Mouse (Mus musculus): Measurements from ENCODE around the gene Nlrp6. TPM values are rescaled to one million over a fixed set of nuclear protein-coding genes. Genes with fewer than 3 reads are reported as not detected.
"Not testable (repeated sequence)": the region's sequence is repeated elsewhere in the genome, so short reads cannot be mapped to it uniquely, and the experiment has no call there.

Gene Nlrp6
- total RNA-seq, 2 experiments from 2014 or later = 0.08 TPM; not detected in 1

DNA sequence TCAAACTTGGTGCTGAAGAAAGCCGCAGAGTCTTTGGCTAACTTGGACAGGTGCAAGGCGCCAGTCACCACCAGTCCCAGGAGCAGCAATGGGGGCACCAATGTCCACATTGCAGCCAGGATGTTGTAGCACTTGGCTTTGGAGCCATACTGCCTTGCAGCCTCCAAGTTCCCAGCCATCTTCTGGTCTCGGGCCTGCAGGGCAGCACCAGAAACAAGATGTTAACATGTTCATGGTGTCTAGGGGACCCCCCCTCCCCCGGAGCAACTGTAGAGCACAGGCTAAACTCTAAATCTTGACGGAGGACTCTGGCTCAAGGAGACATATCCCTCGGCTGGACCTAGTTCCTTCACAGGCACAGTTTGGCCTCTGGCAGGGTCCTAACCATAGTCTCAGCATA is 28.6 kb downstream of the Nlrp6 start:
- DNase-seq (ENCODE audit: low spot score in 2 of 2) = no peak

DNA sequence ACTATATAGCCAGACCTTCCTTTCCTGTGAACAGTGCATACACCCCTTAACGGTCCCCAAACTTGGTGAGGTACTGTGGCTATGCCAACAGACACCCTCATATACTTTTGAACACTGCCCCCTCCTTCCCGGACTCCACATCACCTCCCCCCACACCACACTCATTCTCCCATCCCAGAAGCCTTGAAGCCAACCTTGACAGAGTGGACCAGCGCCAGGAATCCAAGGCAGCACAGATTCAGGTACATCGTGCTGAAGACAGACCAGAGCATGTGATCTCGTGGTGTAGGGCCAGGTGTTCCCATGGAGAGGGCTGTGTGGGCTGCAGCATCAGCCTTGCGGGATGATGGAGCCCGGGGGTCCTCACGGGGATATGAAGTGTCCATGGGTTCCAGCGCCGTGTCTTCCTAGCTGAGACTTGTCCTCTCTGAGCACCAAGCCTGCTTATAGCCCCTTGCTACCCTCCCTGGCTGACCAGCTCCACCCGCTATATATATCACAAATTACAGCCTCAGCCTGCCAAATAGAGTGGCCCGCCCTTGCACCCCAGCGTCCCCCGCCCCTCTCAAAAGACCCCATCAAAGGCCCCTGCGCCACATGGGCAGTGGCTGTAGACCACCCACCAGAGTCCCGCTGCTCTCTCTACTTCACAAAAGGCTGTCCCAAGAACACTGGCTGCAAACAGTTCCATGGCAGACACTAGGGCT is 29.3 kb downstream of the Nlrp6 start, which contains the start of gene Ifitm5:
Ifitm5 (minus strand) TSS at position 468 of the 707 bp plus-strand sequence.
- DNase-seq (ENCODE audit: low spot score in 2 of 2) = no peak

DNA sequence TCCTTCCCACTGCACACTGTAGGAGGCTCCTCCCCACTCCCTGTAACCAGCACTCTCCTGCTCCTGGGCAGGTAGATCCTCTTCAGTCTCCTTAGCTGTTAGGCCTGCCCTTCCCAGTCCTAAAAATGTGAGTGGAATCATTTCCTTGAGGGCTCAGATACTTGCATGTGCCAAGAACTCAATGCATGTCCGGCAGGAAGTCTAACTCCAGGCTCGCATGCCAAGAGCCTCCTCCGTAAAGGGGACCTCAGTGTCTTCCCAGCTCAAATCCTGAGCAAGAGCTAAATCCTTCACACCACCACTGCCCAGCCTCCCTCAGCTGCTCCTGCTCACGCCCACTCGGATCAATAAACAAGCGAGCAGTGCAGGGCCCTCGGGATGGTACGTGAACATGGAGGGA is 30.3 kb downstream of the Nlrp6 start:
- DNase-seq (ENCODE audit: low spot score in 2 of 2) = no peak

DNA sequence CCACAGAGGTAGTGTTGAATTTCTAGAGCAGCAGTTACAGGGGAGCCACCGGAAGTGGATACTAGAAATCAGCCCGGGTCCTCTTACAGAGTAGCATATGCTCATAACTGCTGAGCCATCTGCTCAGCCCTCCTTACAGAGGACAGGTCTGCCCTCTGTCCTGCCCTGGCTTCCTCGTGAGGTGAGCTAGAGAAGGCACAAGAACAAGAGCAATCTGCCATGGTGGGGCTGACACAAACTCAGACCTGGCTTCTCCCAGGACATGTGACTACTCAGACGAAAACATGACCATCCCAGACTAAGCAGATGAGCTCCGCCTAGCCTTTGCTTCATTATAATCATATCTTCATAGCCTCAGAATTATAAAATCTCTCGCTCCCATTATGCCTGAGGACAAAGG is 31.1 kb downstream of the Nlrp6 start:
- no peak for DNase-seq (ENCODE audit: low spot score in 2 of 2)

DNA sequence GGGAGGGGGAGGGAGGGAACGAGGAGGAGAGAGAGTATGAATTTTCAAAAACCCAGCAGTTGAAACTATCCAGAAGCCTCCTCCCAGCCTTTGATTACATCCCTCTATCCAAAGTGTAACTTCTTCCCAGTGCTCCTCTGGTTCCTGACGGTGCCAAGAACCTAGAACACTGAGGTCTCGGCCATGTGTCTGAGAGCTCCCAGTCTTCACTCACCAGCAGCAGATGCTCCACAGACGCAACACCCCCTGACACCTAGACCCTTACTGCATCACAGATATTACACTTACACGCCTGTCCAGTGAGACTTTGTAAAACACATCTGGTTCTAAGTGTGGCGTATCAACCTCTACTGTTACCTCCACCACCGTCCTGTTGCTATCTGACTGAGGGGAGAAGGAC is 31.7 kb downstream of the Nlrp6 start:
- DNase-seq (ENCODE audit: low spot score in 2 of 2) = no peak

DNA sequence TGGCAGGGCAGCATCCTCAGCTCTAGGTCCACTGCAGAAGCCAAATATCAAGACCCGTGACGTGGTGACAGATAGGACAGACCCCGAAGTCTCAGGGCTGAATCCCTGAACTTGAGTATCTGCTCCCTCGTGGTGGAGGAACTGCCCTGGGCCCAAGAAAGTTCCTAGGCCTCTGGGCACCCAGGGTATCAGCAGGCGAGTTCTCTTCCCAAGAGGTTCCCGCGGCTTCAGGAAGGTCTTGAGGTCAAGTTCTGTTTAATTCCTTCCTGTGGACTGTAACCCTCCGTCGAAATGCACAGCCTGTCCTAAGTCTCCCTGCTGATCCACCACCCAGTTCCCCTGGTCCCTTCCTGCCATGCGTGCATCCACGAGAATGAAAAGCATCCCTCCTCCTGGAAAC is 32.4 kb downstream of the Nlrp6 start:
- no peak for DNase-seq (ENCODE audit: low spot score in 2 of 2)

DNA sequence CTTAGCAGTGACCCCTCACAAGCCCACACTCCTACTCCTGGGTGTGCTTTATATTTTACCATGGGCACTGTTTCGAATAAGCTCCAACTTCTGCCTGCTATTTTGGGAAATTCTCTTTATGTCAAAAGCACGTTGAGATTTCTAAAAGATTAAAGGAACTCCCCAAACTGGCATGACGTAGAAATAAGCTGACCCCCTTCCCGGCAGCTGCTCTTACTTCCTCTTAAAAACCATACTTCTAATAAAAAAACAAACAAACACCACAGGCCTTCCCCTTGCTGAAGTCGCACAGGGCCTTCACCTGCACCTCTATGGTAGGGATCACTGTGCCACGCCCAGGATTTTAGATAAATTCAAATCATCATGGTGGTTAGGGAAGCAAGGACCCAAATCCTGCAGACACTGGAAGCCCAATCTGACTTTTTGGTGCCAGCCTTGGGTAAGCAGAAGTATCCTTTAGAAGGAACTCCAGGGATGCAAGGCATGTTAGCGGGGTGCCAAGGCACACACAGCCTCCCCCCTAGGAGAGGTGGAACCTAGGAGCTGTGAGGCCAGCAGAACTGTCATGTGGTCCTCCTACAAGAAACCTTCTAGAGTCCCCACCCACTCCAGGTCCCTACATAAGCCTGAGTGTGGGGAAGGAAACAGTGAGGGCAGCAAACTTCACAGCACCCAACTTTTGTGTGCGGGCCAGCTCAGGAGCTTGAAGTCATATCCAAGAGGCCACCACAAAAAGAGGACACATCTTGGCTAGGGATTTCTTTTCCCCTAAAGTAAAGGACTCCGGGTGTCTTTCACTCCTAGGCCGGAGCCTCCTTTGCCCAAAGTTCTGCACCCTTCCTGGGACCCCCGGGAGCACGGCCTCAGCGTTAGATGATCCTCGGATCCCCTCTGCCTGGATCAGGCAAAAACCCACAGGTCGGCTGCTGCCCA is 33.4 kb downstream of the Nlrp6 start:
- no peak for DNase-seq (ENCODE audit: low spot score in 2 of 2)

DNA sequence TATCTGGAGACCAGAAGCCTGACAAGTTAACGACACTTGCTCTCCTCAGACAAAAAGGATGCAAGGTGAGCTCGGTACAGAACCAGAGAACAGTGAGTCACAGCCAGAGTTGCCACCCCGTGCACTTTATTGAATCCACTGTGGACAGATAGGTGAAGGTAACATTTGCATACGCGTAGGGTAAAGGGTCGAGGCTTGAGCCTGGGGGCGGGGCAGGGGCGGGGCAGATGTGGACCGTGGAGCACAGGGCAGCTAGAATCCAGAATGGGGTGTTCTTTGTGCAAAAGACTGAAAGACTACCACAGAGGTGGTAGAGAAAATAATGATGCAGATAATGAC is 34.0 kb downstream of the Nlrp6 start:
- no peak for DNase-seq (ENCODE audit: low spot score in 2 of 2)

DNA sequence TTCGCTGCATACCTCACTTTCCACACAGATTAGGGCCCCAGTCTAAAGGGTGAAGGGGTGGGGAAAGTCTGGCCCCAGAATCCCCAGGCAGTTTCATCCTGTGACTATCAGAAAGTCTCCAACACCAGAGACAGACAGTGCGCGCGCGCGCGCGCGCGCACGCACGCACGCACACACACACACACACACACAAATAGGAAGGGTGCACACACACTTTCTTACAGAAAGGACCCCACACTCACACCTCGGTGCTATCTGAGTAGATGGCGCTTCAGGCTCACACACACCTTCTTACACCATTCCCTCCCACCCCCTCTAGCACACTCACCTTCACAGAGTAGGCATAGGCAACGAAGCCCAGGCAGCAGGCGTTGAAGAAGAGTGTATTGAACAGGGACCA is 34.6 kb downstream of the Nlrp6 start:
- no peak for DNase-seq (ENCODE audit: low spot score in 2 of 2)

DNA sequence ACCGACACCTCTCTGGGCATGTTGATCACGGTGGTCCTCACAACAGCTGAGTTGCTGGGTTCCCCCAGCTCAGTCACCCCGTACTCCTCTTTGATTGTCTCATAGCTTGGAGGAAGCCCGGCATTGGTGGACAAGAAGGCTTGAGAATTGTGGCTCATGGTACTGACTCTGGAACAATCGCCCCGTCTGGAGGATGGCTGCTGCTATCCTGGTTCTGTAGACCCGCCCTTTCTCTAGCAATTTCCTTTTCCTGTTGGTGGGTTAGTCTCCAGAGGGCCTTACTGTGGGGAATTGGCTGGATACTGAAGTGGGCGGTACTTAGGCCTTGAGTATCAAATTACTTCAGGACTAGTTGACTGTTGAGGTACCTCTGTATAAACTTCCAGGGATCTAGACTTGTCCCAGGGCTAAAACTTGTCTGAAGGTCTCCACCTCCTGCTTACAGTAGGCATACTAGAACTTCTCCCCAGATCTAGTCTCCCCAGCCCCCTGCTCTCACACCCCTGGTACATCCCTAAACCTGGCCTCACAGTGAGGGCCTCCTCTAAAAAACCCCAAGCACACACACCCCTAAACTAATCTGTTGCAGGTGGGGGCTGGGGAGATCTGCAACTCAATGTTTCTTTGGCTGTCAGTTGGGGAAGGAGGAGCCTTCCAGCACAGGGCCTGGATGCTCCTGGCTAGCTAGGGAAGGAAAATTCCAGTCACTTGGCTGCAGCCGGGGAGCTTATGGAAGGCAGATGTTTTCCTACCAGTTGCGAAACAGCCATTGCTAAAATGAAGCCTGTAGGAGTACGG is 35.3 kb downstream of the Nlrp6 start, which contains the start of the genes Gm45717 and Ifitm2:
Gm45717 (minus strand) TSS at position 180 of the 798 bp plus-strand sequence.
Ifitm2 (minus strand) TSS at position 230 of the 798 bp plus-strand sequence.
- DNase-seq (ENCODE audit: low spot score in 2 of 2) = peak; percentile 68 to 83

DNA sequence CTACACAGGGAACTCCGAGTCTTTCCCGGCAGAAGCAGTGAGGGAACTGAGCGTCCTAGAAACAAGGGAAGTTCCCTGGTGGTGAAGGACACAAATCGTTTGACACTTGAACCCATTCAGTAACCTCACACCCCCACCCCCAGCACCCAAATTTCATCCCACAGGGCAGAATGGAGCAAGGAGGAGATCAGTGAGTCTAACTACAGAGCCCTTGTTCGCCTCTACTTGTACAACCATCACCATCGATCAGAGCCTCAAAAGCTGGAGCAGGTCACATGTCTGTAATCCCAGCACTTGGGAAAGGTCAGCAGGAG is 35.8 kb downstream of the Nlrp6 start:
- DNase-seq (ENCODE audit: low spot score in 2 of 2) = no peak

DNA sequence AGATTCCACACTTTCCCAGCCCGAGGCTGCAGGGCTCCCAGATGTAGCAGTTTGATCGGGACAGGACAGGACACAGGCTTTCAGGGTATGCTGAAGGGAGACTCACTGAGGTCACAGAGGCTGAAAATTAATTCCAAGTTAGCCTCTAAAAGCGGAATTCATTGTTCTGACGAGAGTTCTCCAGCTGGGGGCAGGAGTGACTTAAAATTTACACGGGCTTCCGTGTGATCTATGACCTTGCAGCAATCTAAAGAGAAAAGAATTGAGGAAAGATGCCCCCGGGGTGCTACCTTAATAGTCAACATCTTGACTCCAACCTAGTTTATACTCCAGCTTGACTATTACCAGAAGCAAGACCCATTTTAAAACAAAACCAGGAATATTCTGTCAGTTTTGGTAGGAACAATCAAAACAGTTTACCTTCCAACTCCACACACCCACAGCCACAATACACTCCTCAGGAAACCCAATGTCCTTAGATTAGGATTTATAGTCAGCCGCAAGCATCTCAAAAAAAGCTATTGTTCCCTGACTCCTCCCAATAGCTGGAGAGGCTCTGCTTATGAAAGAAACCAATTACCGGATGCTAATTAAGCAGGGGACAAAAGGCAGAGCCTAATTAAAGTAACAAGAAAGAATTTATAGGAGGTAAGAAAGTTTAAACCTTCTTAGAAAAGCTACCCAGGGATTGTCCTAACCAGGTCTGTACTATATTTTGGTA is 38.6 kb downstream of the Nlrp6 start:
- peak in 1 of 2 experiments; percentile 55 for DNase-seq (ENCODE audit: low spot score in 2 of 2)

DNA sequence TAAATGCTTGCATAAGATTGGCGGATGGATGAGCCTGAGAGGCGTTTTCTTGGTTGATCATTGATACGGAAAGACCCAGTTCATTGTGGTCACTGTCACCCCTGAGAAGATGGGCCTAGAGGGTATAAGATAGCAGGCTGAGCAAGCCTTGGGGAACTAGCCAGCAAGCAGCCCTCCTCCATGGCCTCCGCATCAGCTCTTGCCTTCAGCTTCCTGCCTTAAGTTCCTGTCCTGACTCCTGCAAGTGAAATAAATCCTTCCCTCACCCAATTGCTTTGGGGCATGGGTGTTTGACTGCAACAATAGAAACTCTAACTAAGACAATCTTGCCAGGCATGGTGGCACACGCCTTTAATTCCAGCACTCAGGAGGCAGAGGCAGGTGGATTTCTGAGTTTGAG is 39.3 kb downstream of the Nlrp6 start:
- DNase-seq (ENCODE audit: low spot score in 2 of 2) = no peak

DNA sequence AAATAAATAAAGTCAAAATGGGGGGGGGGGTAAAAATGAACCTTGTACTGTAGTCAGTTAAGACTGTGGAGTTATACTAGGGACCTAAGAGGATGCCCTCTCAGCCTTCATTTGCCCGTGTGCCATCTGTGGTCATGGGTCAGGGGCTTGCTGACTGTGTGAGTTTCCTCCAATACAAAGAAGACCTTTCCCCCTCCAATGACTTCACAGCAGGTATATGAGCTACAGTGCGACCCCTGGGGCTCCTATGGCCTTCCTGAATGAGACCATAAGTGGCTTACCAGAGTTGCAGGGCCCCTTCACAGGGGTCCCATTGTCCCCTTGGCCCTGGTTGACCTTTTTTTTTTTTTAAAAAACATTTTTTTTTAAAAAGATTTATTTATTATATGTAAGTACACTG is 40.7 kb downstream of the Nlrp6 start:
- no peak for DNase-seq (ENCODE audit: low spot score in 2 of 2)

DNA sequence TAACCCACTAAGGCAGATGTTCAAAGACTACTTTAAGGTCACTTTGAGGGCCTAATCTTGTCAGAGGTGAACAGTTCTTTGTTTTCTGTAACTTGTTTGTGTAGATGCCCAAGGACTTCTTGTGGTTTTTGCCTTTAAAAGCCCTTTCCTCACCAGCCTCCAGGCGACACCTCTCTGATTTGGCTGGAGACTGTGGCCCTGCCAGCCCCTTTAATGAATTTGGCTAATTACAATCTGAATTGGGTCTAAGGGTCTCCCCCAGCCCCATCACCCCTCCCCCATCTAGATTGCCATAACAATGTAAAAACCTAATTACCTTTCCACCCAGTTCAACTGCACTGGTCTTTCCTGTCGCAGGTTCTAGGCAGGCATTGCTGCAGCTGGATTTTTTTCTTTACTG is 42.0 kb downstream of the Nlrp6 start:
- no peak for DNase-seq (ENCODE audit: low spot score in 2 of 2)

DNA sequence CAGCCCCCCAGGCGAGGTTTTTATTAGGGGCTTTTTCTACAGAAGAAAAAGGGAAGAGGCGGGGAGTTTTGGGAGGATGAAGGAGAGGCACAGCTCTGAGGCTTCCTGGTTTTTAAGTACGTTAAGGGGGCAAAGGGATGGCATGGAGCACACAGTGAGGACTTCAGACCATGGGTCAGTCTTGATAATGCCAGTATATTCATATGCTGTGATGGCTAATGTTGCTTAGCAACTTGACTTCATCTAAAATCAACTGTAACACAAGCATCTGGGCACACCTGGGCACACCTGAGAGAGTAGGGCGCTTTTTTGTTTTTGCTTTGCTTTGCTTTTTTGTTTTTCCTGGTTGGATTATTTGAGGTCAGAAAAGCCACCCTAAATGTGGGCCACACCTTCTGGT is 46.2 kb downstream of the Nlrp6 start, which contains the start of gene Ifitm1:
Ifitm1 (plus strand) TSS at position 301 of the 400 bp plus-strand sequence.
- no peak for DNase-seq (ENCODE audit: low spot score in 2 of 2)

DNA sequence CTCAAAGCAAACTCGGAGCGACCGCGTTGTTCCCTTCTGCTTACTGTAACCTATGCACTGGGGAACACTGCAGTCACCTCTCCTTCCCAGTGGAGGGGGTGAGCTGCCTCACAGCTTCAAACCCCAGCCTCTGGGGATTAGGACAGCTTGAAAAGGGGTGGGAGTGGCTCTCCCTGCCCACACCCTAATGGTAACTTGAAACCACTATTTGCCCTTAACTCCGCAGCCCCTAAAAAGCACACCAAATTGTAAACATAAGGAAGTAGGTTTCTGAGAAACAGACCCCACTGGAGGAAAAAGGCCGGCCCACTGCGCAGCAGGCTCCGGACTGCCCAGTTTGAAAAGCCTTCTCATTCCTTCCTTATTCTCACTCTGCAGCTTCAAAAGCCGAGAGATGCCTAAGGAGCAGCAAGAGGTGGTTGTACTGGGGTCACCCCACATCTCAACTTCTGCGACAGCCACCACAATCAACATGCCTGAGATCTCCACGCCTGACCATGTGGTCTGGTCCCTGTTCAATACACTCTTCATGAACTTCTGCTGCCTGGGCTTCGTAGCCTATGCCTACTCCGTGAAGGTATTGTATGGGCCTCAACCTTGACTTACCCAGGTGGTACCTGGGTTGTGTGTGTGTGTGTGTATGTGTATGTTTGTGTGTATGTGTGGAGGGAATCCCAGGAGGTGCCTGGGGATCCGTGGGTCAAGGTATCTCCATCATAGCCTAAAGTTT is 47.3 kb downstream of the Nlrp6 start:
- no peak for DNase-seq (ENCODE audit: low spot score in 2 of 2)

DNA sequence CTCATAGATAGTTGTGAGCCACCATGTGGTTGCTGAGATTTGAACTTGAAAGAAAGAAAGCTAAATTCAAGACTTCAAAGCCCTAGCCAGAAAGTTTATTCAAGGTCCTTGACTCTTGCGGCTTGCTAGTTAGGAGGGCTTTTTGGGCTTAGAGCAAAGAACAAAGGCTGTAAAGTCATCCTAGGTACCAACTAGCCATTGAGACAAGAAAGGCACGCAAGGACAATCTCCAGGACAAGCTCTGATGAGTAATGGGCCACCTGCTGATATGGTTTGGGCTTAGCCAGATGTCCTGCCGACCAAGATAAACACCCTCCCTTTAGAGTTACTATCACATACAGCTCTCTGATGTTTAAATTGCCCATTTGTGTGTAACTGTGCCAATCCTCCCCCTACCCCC is 48.0 kb downstream of the Nlrp6 start:
- DNase-seq (ENCODE audit: low spot score in 2 of 2) = not testable (repeated sequence)

DNA sequence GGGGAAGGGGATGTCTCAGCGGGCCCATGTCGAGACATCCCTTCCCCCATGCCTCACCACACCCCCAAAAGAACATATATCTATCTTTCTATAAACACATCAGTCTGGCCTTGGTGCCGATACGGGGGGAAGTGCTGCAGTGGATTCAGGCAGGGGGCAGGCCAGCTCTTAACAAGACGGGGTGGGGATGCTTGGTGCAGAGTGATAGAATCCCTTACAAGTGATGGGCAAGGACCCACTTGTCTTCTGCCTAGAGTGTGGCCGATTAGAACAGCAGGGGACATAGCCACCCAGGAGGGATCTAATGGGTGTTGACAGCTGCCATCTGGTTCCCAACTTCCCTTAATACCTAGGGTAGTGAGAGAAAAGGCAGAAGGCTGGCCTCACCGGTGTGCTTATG is 50.2 kb downstream of the Nlrp6 start:
- no peak for DNase-seq (ENCODE audit: low spot score in 2 of 2)

DNA sequence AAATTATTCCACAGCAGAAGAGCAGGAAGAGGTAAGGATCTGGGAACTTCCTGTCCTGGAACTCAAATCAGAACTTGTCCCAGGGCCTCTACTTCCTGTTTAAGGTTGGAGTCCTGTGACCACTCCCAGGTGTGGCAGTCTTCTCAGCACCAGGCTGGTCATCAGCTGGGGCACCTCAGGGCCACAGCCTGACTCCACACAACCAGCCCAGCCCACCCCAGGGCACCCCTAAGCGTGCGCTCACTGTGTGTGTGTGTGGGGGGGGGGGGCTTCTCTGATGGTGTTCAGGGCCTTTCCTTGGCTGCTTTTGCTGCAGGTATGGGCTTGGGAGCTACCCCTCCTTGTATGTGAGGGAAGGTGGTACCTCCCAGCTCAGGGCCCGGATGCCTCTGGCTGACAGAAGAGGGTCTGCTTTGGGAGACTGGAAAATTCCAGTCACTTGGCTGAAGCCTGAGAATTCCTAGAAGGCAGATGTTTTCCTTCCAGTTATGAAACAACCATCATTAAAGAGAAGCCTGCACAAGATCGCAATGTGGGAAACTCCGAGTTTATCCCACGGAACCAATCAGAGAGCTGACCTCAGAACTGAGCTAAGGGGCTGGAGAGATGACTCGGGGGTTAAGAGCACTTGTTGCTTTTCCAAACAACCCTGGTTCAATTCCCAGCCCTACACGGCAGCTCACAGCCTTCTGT is 50.9 kb downstream of the Nlrp6 start:
- DNase-seq (ENCODE audit: low spot score in 2 of 2) = no peak

Data from gastrocnemius, postnatal 4 days (tissue).